In genomic region chr11:34494682-34495081, GRCm38 (mm10) we compare ENCODE assay signal across 23 mouse cellular contexts.
DNase-seq lines count a peak whose midpoint lies in the region; ATAC-seq lines count a peak whose summit lies in the region.
"Had no signal": no experiment of that assay in that cellular context is flagged by ENCODE, and none has a peak within 500 bp of the region (broad histone marks: within the 10 kb centered on the region; RNA-seq: fewer than 3 reads in every experiment).

No protein-coding gene starts in this region.

- DNase-seq in embryo, embryonic 11 days, result peak; percentile 7
- DNase-seq in embryo, embryonic 10 days (ENCODE audit: low spot score), result no peak
- DNase-seq in neural tube, embryonic 10.5 days (ENCODE audit: extremely low spot score, low spot score), result no peak
- DNase-seq in WW6 (ENCODE audit: low read depth, low spot score), result peak; percentile 74
- no peak for DNase-seq in left cerebral cortex, postnatal 4 days
- DNase-seq in cerebellum, postnatal 10 days, result no peak
- DNase-seq: adrenal gland, adult 8-10 months; adrenal gland, postnatal 36 days; cerebellum, adult 2 months; cerebellum, postnatal 14 days; gastrocnemius, postnatal 36 days; heart, adult 18-20 months; heart, postnatal 10 days had no signal

- no peaks in the 10 kb centered on the region for H3K36me3 ChIP-seq in neural tube, embryonic 12.5 days
- H3K36me3 ChIP-seq: embryonic facial prominence, embryonic 15.5 days; forebrain, embryonic 10.5 days; heart, embryonic 10.5 days; hindbrain, embryonic 10.5 days had no signal

- H3K9ac ChIP-seq in neural tube, embryonic 12.5 days, result no peak overlapping the region
- H3K9ac ChIP-seq: embryonic facial prominence, embryonic 15.5 days had no signal

- no peaks in the 10 kb centered on the region for H3K9me3 ChIP-seq in neural tube, embryonic 12.5 days
- H3K9me3 ChIP-seq: embryonic facial prominence, embryonic 15.5 days; forebrain, embryonic 10.5 days; heart, embryonic 10.5 days; hindbrain, embryonic 10.5 days had no signal

- H3K27ac ChIP-seq in neural tube, embryonic 12.5 days, result no peak overlapping the region
- H3K27ac ChIP-seq: embryonic facial prominence, embryonic 15.5 days; forebrain, embryonic 10.5 days; heart, embryonic 10.5 days; hindbrain, embryonic 10.5 days had no signal

- ATAC-seq in neural tube, embryonic 12.5 days (ENCODE audit: low FRiP score, low read depth), result peak; percentile 75
- ATAC-seq: forebrain, embryonic 14.5 days; hindbrain, embryonic 16.5 days; inflammation-experienced regulatory T-cells, adult 6 months; intestine, postnatal 0 days had no signal

- H3K4me1 ChIP-seq in neural tube, embryonic 12.5 days, result peaks cover 7% of the 10 kb centered on the region
- H3K4me1 ChIP-seq: embryonic facial prominence, embryonic 15.5 days; forebrain, embryonic 10.5 days; heart, embryonic 10.5 days had no signal

- WGBS in neural tube, embryonic 12.5 days, result 47% methylated on average over 4 of the region's 4 CpGs

- intact Hi-C loops in left cerebral cortex, postnatal 4 days (cut with DNase I), result no loop called here

- no peak overlapping the region for H3K4me2 ChIP-seq in neural tube, embryonic 12.5 days (replicated peaks)
- H3K4me2 ChIP-seq: embryonic facial prominence, embryonic 15.5 days had no signal

- no peaks in the 10 kb centered on the region for H3K27me3 ChIP-seq in neural tube, embryonic 12.5 days (replicated peaks)
- H3K27me3 ChIP-seq: embryonic facial prominence, embryonic 15.5 days had no signal

- H3K4me3 ChIP-seq in neural tube, embryonic 12.5 days, result no peak overlapping the region
- H3K4me3 ChIP-seq: embryonic facial prominence, embryonic 15.5 days; erythroblast, embryonic 14.5 days; forebrain, embryonic 10.5 days; heart, embryonic 10.5 days; hindbrain, embryonic 10.5 days had no signal

Comparison
In these comparisons a context has a peak if more than half of its experiments do, and no peak if none do; other contexts are left out.
1. DNase-seq: peak in embryo, embryonic 11 days (single experiment) and WW6 (single experiment); none in embryo, embryonic 10 days (single experiment), neural tube, embryonic 10.5 days (single experiment), left cerebral cortex, postnatal 4 days (single experiment) and cerebellum, postnatal 10 days (0 of 2).